Comparison of ENCODE assay signal across 8 mouse cellular contexts in genomic region chr16:5255779-5256496, GRCm38 (mm10). TPM values are rescaled to one million over a fixed set of nuclear protein-coding genes. Genes with fewer than 3 reads are reported as not detected.
DNase-seq lines count a peak whose midpoint lies in the region; ATAC-seq lines count a peak whose summit lies in the region.

Gene Eef2kmt (minus strand): TSS chr16:5255983.

- H3K4me2 ChIP-seq in hindbrain, embryonic 14.5 days (replicated peaks): peak within 1 kb of the TSS; percentile 88

- H3K27ac ChIP-seq in hindbrain, embryonic 14.5 days: peak within 1 kb of the TSS; percentile 27; the same call in 1 of the 2 replicates

- no peaks in the 10 kb centered on the region for H3K36me3 ChIP-seq in hindbrain, embryonic 14.5 days (replicated peaks; ENCODE audit: control insufficient read depth, insufficient read depth)

- DNase-seq in R1 (ENCODE audit: low read depth, low spot score): peak; percentile 98
- DNase-seq in cerebellum, postnatal 25 days: peak; percentile 90 to 95
- peak; percentile 90 to 95 for DNase-seq in frontal cortex, postnatal 25 days (ENCODE audit: low spot score in 2 of 2)
- DNase-seq in hindbrain, embryonic 14.5 days (ENCODE audit: low spot score): peak; percentile 97
- peak; percentile 97 to 98 for DNase-seq in layer of hippocampus, postnatal 36 days
- peak; percentile 100 for DNase-seq in lung, postnatal 36 days
- peak; percentile 99 for DNase-seq in retina, postnatal 1 day
- DNase-seq in urinary bladder, adult 18-20 months (ENCODE audit: low spot score in 2 of 2): peak; percentile 98 to 99

- H3K4me3 ChIP-seq in hindbrain, embryonic 14.5 days (replicated peaks; ENCODE audit: low read length): peak within 1 kb of the TSS; percentile 54

- H3K9me3 ChIP-seq in hindbrain, embryonic 14.5 days (ENCODE audit: control insufficient read depth, low read length): no peaks in the 10 kb centered on the region

- 1% methylated on average over 57 of the region's 57 CpGs for WGBS in hindbrain, embryonic 14.5 days

- ATAC-seq in hindbrain, embryonic 14.5 days (ENCODE audit: low FRiP score): peak; percentile 98

- no peaks in the 10 kb centered on the region for H3K27me3 ChIP-seq in hindbrain, embryonic 14.5 days (ENCODE audit: control insufficient read depth, insufficient read depth, low read length)

- H3K9ac ChIP-seq in hindbrain, embryonic 14.5 days: peak within 1 kb of the TSS; percentile 55

- H3K4me1 ChIP-seq in hindbrain, embryonic 14.5 days (replicated peaks; ENCODE audit: control insufficient read depth, insufficient read depth, low read length): peaks cover 5% of the 10 kb centered on the region; the same call in 1 of the 2 replicates

RNA-seq across cellular contexts. Expression of gene Eef2kmt, which starts in this region (rescaled TPM):
- 7.1 and 10.7 TPM in 2 replicates for polyA plus RNA-seq in hindbrain, embryonic 14.5 days (2014; fragmentation: Nextera tagmentation; extraction: Ambion mirVana)
- total RNA-seq in layer of hippocampus, postnatal 36 days (2021): 1 to 10 TPM; 5.2 to 5.6 TPM

Comparison
In these comparisons a context has a peak if more than half of its experiments do, and no peak if none do; other contexts are left out.
1. Peak in every context shown above with its lines: DNase-seq, ATAC-seq, H3K4me3 ChIP-seq and H3K27ac ChIP-seq.